Mouse (Mus musculus) myocyte (in vitro differentiated cells): Measurements from ENCODE around the gene Cfap97. TPM values are rescaled to one million over a fixed set of nuclear protein-coding genes. Genes with fewer than 3 reads are reported as not detected.
"Not testable (repeated sequence)": the region's sequence is repeated elsewhere in the genome, so short reads cannot be mapped to it uniquely, and the experiment has no call there.

Experiments
- H3K27me3 ChIP-seq: one replicate; pipeline ENCODE4 v1.6.1; 2011; ENCODE audit not compliant: control insufficient read depth, insufficient read depth, insufficient read length
- H3K36me3 ChIP-seq: one replicate; pipeline ENCODE4 v1.6.1; 2011; ENCODE audit not compliant: control insufficient read depth, insufficient read depth
- H3K4me2 ChIP-seq: one replicate; pipeline ENCODE4 v1.6.1; 2011; ENCODE audit warnings: low read depth, control low read depth
- H3K4me3 ChIP-seq: one replicate; pipeline ENCODE4 v1.5.1; 2011; ENCODE audit warnings: mild to moderate bottlenecking, control low read depth, moderate library complexity
- H3K79me2 ChIP-seq: one replicate; pipeline ENCODE4 v1.6.1; 2011; ENCODE audit not compliant: control insufficient read depth, insufficient read depth
- H3ac ChIP-seq: one replicate; pipeline ENCODE4 v1.6.1; 2011; ENCODE audit not compliant: control insufficient read depth, insufficient read length
- CEBPB ChIP-seq: IDR thresholded peaks from 2 replicates; pipeline ENCODE4 v1.6.1; 2011; ENCODE audit warnings: mild to moderate bottlenecking, moderate library complexity; ENCODE audit not compliant: poor library complexity, insufficient read depth, severe bottlenecking
- E2F4 ChIP-seq: IDR thresholded peaks from one replicate; pipeline ENCODE4 v1.6.1; 2011; ENCODE audit warnings: mild to moderate bottlenecking, control low read depth, moderate library complexity; ENCODE audit not compliant: insufficient read depth
- MAX ChIP-seq: IDR thresholded peaks from one replicate; pipeline ENCODE4 v1.6.1; 2011; ENCODE audit warnings: low read depth, mild to moderate bottlenecking, control low read depth
- MYOD1 ChIP-seq, 3 experiments: IDR thresholded peaks; one replicate each; pipeline ENCODE4 v1.6.1; 2011; ENCODE audit warnings: control low read depth in 2 of 3, low read depth in 2 of 3, mild to moderate bottlenecking in 2 of 3, moderate library complexity in 1 of 3; ENCODE audit not compliant: insufficient read length in 2 of 3, control insufficient read depth in 1 of 3
- MYOG ChIP-seq, 3 experiments: IDR thresholded peaks; one replicate each; pipeline ENCODE4 v1.6.1; 2011; ENCODE audit warnings: control low read depth in 2 of 3, low read depth in 2 of 3, mild to moderate bottlenecking in 2 of 3; ENCODE audit not compliant: insufficient read length in 2 of 3, control insufficient read depth in 1 of 3, insufficient read depth in 1 of 3
- POLR2A ChIP-seq: IDR thresholded peaks from one replicate; pipeline ENCODE4 v1.6.1; 2011; ENCODE audit warnings: low read depth, mild to moderate bottlenecking, control low read depth, moderate library complexity; ENCODE audit not compliant: insufficient read length
- POLR2AphosphoS2 ChIP-seq: IDR thresholded peaks from one replicate; pipeline ENCODE4 v1.6.1; 2011; ENCODE audit warnings: low read depth, control low read depth; ENCODE audit not compliant: insufficient read length
- REST ChIP-seq: IDR thresholded peaks from one replicate; pipeline ENCODE4 v1.6.1; 2011; ENCODE audit warnings: mild to moderate bottlenecking, control low read depth, moderate library complexity; ENCODE audit not compliant: insufficient read depth, insufficient read length
- SRF ChIP-seq: IDR thresholded peaks from one replicate; pipeline ENCODE4 v1.6.1; 2011; ENCODE audit warnings: low read depth; ENCODE audit not compliant: control insufficient read depth, insufficient read length
- TCF12 ChIP-seq: IDR thresholded peaks from one replicate; pipeline ENCODE4 v1.6.1; 2011; ENCODE audit warnings: mild to moderate bottlenecking, control low read depth; ENCODE audit not compliant: poor library complexity, insufficient read depth, severe bottlenecking
- TCF3 ChIP-seq: IDR thresholded peaks from one replicate; pipeline ENCODE4 v1.6.1; 2011; ENCODE audit warnings: low read depth, control low read depth; ENCODE audit not compliant: insufficient read length
- USF1 ChIP-seq: IDR thresholded peaks from one replicate; pipeline ENCODE4 v1.6.1; 2011; ENCODE audit warnings: low read depth, mild to moderate bottlenecking, control low read depth, moderate library complexity
- polyA plus RNA-seq: library from polyadenylated mRNA; unstranded; fragments of >200 nt; fragmentation: generic; extraction: Trizol; gene quantifications from one replicate; pipeline ENCODE4 v1.2.1, GENCODE M21; 2012; ENCODE audit warnings: missing spikeins

Gene Cfap97
- polyA plus RNA-seq, 1 experiment, result 2.9 TPM

DNA sequence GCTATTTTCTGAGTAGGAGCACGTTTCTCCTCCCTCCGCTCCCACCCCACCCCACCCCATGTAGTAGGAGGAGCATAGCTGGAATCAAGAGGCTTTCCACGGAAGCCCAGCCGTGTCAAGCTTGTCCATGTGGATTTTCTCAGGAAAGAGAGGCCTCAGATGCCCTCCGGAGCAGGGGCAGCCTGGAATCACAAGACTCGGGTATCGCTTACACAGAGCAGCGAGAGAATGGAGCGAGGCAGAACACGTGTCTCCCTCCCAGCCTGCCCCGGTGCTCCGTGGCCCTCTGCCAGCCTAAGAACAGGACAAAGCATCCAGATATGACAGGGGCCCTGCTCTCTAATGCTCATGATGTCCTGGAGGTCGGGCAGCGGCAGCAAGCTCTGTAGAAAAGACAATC, 65.3 kb downstream of the Cfap97 start:
- Histone ChIP-seq H3K4me2 (peak overlapping the region; percentile 64), H3K36me3 (no peaks in the 10 kb centered on the region), H3ac (no peak overlapping the region), H3K79me2 (no peaks in the 10 kb centered on the region), H3K27me3 (peaks cover 10% of the 10 kb centered on the region), H3K4me3 (no peak overlapping the region)
- TF ChIP-seq POLR2A (peak; percentile 17), MYOD1 (IDR thresholded peaks at IDR 0.05; ENCODE audit: control insufficient read depth in 1 of 3, insufficient read length in 2 of 3, low read depth in 2 of 3) (no peak), SRF (no peak), REST (no peak), E2F4 (no peak), USF1 (no peak)

DNA sequence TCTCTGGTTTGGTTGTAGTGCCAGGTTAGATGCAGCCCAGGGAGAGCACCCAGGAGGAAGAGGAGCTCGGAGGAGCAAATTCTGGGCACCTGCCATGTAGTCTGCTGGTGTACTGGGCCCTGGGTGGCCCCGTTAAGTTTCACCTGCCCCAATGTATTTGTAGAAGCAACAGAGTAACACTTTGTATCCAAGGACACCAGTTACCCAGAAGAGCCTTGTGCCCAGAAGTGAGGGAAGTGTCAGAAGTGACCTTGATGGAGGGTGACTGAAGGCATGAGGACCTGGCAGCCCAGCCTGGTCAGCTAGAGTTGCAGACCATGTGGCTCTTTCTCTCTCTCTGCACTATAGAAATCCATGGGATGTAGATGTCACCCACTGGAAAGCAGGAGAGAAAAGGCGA, 69.0 kb downstream of the Cfap97 start:
- Histone ChIP-seq H3K36me3 (no peaks in the 10 kb centered on the region), H3K4me3 (no peak overlapping the region), H3K27me3 (peaks cover 10% of the 10 kb centered on the region), H3K79me2 (no peaks in the 10 kb centered on the region), H3K4me2 (no peak overlapping the region), H3ac (no peak overlapping the region)
- no peak for TF ChIP-seq TCF12
- no peak for TF ChIP-seq REST
- TF ChIP-seq SRF, result no peak
- no peak for TF ChIP-seq MYOD1 (IDR thresholded peaks at IDR 0.05; ENCODE audit: control insufficient read depth in 1 of 3, insufficient read length in 2 of 3, low read depth in 2 of 3)
- TF ChIP-seq E2F4, result no peak
- no peak for TF ChIP-seq MAX
- TF ChIP-seq CEBPB, result no peak
- no peak for TF ChIP-seq MYOG (IDR thresholded peaks at IDR 0.05; ENCODE audit: control insufficient read depth in 1 of 3, insufficient read depth in 1 of 3, insufficient read length in 2 of 3, low read depth in 2 of 3)
- TF ChIP-seq TCF3, result no peak

DNA sequence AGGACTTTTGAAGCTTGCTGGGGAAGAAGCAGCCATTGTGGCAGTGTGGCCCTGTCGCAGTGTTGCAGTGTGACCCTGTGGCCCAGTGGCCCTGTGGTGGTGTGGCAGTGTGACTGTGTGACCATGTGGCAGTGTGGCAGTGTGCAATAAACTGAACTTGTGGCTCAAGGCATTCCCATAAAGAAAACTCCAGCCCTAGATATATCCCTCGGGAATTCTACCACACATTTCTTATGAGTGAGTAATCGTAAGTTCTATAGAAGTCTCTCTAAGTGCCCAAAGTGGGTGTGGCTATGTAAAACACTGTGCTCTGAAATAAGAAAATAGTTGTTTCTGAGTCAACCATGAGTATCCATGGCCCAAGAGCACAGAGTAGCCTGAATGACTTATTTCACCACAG, 73.9 kb downstream of the Cfap97 start:
- H3K4me2 ChIP-seq, result no peak overlapping the region
- TF ChIP-seq MYOG (IDR thresholded peaks at IDR 0.05; ENCODE audit: control insufficient read depth in 1 of 3, insufficient read depth in 1 of 3, insufficient read length in 2 of 3, low read depth in 2 of 3) (no peak), MYOD1 (IDR thresholded peaks at IDR 0.05; ENCODE audit: control insufficient read depth in 1 of 3, insufficient read length in 2 of 3, low read depth in 2 of 3) (peak in 1 of 3 experiments; percentile 26)
- H3ac ChIP-seq, result no peak overlapping the region
- no peak overlapping the region for H3K4me3 ChIP-seq
- H3K36me3 ChIP-seq, result no peaks in the 10 kb centered on the region
- H3K27me3 ChIP-seq, result peaks cover 8% of the 10 kb centered on the region
- no peaks in the 10 kb centered on the region for H3K79me2 ChIP-seq

- Histone ChIP-seq H3ac (no peak overlapping the region), H3K4me3 (no peak overlapping the region), H3K79me2 (no peaks in the 10 kb centered on the region), H3K27me3 (peaks cover under 1% of the 10 kb centered on the region), H3K36me3 (no peaks in the 10 kb centered on the region), H3K4me2 (no peak overlapping the region)
- TF ChIP-seq E2F4, result no peak
- TF ChIP-seq MAX, result no peak
Observed at GRCm38 (mm10) chr8:46226622-46227021, 75.1 kb downstream of the Cfap97 start.

GRCm38 (mm10) chr8:46231968-46232367, 80.4 kb downstream of the Cfap97 start:
- not testable (repeated sequence) for H3K36me3 ChIP-seq, H3ac ChIP-seq
- peak; percentile 40 to 87 (median 69) for TF ChIP-seq MYOD1 (IDR thresholded peaks at IDR 0.05; ENCODE audit: control insufficient read depth in 1 of 3, insufficient read length in 2 of 3, low read depth in 2 of 3)

DNA sequence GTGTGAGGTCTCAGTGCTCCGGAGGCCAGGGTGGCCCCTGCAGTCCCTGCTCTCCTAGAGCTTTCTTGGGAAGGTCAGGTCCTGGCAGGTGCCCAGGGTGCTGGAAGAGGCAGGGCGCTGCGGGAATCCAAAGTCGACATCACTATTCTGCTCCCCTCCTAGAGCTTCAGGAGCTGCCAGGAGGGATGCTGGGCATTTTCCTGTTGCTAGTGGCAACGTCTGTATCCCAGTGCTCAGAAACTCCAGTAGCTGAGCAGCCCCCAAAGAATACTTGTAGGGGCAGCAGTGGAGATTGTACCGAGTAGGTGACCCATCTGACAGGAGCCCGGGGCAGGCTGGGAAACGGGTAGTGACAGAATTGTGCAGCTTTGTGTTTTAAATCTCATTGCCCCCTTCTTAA, 81.2 kb downstream of the Cfap97 start:
- TF ChIP-seq MYOG (IDR thresholded peaks at IDR 0.05; ENCODE audit: control insufficient read depth in 1 of 3, insufficient read depth in 1 of 3, insufficient read length in 2 of 3, low read depth in 2 of 3) (no peak), REST (no peak), TCF3 (no peak), SRF (no peak), TCF12 (no peak), POLR2A (no peak), E2F4 (no peak), CEBPB (no peak), MYOD1 (IDR thresholded peaks at IDR 0.05; ENCODE audit: control insufficient read depth in 1 of 3, insufficient read length in 2 of 3, low read depth in 2 of 3) (no peak), POLR2AphosphoS2 (no peak), USF1 (no peak), MAX (no peak)
- no peaks in the 10 kb centered on the region for H3K36me3 ChIP-seq
- no peak overlapping the region for H3K4me2 ChIP-seq
- no peak overlapping the region for H3ac ChIP-seq
- H3K79me2 ChIP-seq, result no peaks in the 10 kb centered on the region
- H3K27me3 ChIP-seq, result no peaks in the 10 kb centered on the region
- no peak overlapping the region for H3K4me3 ChIP-seq

More at GRCm38 (mm10) chr8:46231968-46232367, 80.4 kb downstream of the Cfap97 start:
- not testable (repeated sequence) for H3K4me3 ChIP-seq, H3K27me3 ChIP-seq, H3K4me2 ChIP-seq, H3K79me2 ChIP-seq
